Mouse (Mus musculus) midbrain, embryonic 13.5 days (tissue): Measurements from ENCODE around the gene Pes1. TPM values are rescaled to one million over a fixed set of nuclear protein-coding genes. Genes with fewer than 3 reads are reported as not detected.
A peak's percentile ranks its signal among the peaks of the same experiment; 100 is the strongest.

Source experiments
- ATAC-seq: fragments of 200-750 bp; cut with Nextera tagmentation; 2 replicates; pipeline ENCODE4 v1.8.0; 2017; ENCODE audit warnings: mild to moderate bottlenecking, moderate TSS enrichment, moderate library complexity
- H3K27ac ChIP-seq: fragments of 300-500 bp; sonication (generic); 2 replicates; pipeline ENCODE4 v1.5.1; 2015; ENCODE audit warnings: inconsistent platforms, mild to moderate bottlenecking, moderate library complexity
- H3K27me3 ChIP-seq: fragments of 300-500 bp; sonication (generic); 2 replicates; pipeline ENCODE4 v1.6.1; 2015; ENCODE audit warnings: mild to moderate bottlenecking, inconsistent platforms
- H3K36me3 ChIP-seq: fragments of 300-500 bp; sonication (generic); 2 replicates; pipeline ENCODE4 v1.6.1; 2015; ENCODE audit warnings: mild to moderate bottlenecking, inconsistent platforms
- H3K4me1 ChIP-seq: fragments of 300-500 bp; sonication (generic); replicated peaks from 2 replicates; pipeline ENCODE4 v1.6.1; 2015; ENCODE audit warnings: inconsistent platforms
- H3K4me2 ChIP-seq: fragments of 300-500 bp; sonication (generic); replicated peaks from 2 replicates; pipeline ENCODE4 v1.6.1; 2015; ENCODE audit warnings: moderate library complexity, mild to moderate bottlenecking, inconsistent platforms
- H3K4me3 ChIP-seq: fragments of 300-500 bp; sonication (generic); replicated peaks from 2 replicates; pipeline ENCODE4 v1.5.1; 2015; ENCODE audit warnings: mild to moderate bottlenecking, inconsistent platforms
- H3K9ac ChIP-seq: fragments of 300-500 bp; sonication (generic); replicated peaks from 2 replicates; pipeline ENCODE4 v1.6.1; 2015; ENCODE audit warnings: mild to moderate bottlenecking, inconsistent platforms
- H3K9me3 ChIP-seq: fragments of 300-500 bp; sonication (generic); 2 replicates; pipeline ENCODE4 v1.6.1; 2016; ENCODE audit warnings: mild to moderate bottlenecking, inconsistent platforms
- WGBS: fragments of 180-500 bp; shearing (Covaris S2); methylation state at CpG from one replicate; pipeline ENCODE4 v1.1.7; 2015; 5-methylcytosine and 5-hydroxymethylcytosine counted together
- polyA plus RNA-seq: library from polyadenylated mRNA; unstranded; fragments of >200 nt; fragmentation: Nextera tagmentation; extraction: Ambion mirVana; gene quantifications from 2 replicates; pipeline ENCODE4 v1.2.1, GENCODE M21; 2015

The Pes1 gene
- polyA plus RNA-seq = 67.5 and 70.2 TPM in 2 replicates

- peak; percentile 98 for ATAC-seq
- H3K4me2 ChIP-seq = peak within 1 kb of the TSS; percentile 91
- WGBS = under 1% methylated on average over 31 of the region's 31 CpGs
Observed at GRCm38 (mm10) chr11:3963610-3964415, at the start of gene Pes1. Pes1 (plus strand) TSS chr11:3963975.

DNA sequence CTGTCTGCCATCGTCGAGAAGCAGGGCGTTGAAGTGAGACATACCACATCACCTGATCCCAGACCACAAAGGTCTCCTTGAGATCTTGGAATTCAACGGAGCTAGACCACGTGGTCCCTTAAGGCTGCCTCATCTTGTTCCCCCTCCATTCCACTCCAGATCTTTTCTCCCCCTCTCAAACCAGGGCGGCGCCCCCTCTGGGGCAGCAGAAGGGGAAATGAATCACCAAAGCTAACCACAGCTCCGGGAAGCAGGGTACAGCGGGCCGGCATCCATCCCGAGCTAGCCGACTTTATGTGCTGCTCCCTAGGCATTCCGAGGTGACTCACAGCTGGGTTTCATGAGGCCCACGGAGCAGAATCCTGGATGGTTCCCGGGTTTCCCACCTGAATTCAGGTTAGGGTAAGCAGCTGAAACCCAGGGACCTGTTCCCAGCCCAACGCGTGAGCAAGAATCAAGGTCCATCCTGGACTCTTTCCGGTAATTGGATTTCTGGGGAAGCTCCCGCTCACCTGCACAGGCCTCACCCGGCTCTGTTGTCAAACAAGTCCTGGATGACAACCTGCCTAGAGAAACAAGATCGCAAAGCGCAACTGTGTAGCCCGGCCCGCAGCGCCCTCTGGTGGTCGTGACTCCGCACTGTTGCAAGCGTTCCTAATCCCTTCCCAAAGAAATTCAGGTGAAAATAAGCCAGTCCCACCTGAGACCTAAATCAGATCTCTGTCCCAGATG lies 49.5 kb upstream of the Pes1 start, which contains the start of gene Slc35e4:
Gene Slc35e4, minus strand, starts transcription at position 556 of the 732 bp plus-strand sequence.
- no peaks in the 10 kb centered on the region for H3K9me3 ChIP-seq
- WGBS = under 1% methylated on average over 28 of the region's 28 CpGs
- peaks cover 8% of the 10 kb centered on the region; the same call in 1 of the 2 replicates for H3K27me3 ChIP-seq
- H3K36me3 ChIP-seq = no peaks in the 10 kb centered on the region
- peak within 1 kb of the TSS; percentile 89 for H3K4me2 ChIP-seq
- peak within 1 kb of the TSS; percentile 65 for H3K27ac ChIP-seq
- H3K4me3 ChIP-seq = peak within 1 kb of the TSS; percentile 64
- peak within 1 kb of the TSS; percentile 75 for H3K9ac ChIP-seq
- peak; percentile 62 for ATAC-seq
- peaks cover 39% of the 10 kb centered on the region for H3K4me1 ChIP-seq

More at GRCm38 (mm10) chr11:3963610-3964415, at the start of gene Pes1:
- Histone ChIP-seq H3K4me3 (peak within 1 kb of the TSS; percentile 94), H3K9me3 (no peaks in the 10 kb centered on the region), H3K36me3 (peaks cover 9% of the 10 kb centered on the region), H3K4me1 (peaks cover 22% of the 10 kb centered on the region), H3K27me3 (no peaks in the 10 kb centered on the region), H3K27ac (peak within 1 kb of the TSS; percentile 56; the same call in 1 of the 2 replicates), H3K9ac (peak within 1 kb of the TSS; percentile 83)

DNA sequence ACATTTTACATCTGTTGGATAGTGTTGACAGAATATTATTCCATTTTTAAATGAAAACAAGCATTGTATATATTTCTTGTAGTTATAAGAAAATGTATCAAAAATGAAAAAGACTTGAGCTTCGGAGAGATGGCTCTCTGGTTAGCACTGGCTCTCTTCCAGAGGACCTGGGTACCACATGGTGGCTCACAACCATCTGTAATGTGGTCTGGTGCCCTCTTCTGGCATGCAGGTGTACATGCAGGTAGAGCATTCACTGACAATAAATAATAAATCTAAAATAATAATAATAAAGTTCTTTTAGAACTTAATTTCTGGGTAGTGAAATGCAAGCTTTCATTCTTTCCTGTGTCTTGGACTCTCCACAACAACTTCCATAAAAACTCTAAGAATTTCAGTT lies 45.0 kb upstream of the Pes1 start:
- Histone ChIP-seq H3K4me2 (no peak overlapping the region), H3K9ac (no peak overlapping the region), H3K27me3 (peaks cover 3% of the 10 kb centered on the region; the same call in 1 of the 2 replicates), H3K4me3 (no peak overlapping the region), H3K36me3 (peaks cover 9% of the 10 kb centered on the region), H3K27ac (no peak overlapping the region), H3K4me1 (peaks cover 5% of the 10 kb centered on the region; the same call in 1 of the 2 replicates), H3K9me3 (no peaks in the 10 kb centered on the region)
- ATAC-seq = no peak
- WGBS = 68% methylated on average over 1 of the region's 1 CpGs

- H3K27ac ChIP-seq = no peak overlapping the region
- peaks cover 3% of the 10 kb centered on the region; the same call in 1 of the 2 replicates for H3K27me3 ChIP-seq
- H3K9me3 ChIP-seq = no peaks in the 10 kb centered on the region
- H3K9ac ChIP-seq = no peak overlapping the region
- H3K4me2 ChIP-seq = no peak overlapping the region
- no peak overlapping the region for H3K4me3 ChIP-seq
- WGBS = 88% methylated on average over 7 of the region's 7 CpGs
- no peaks in the 10 kb centered on the region for H3K4me1 ChIP-seq
- peaks cover 11% of the 10 kb centered on the region for H3K36me3 ChIP-seq
- no peak for ATAC-seq
Observed at GRCm38 (mm10) chr11:3920476-3920875, 43.3 kb upstream of the Pes1 start.

- no peaks in the 10 kb centered on the region for H3K9me3 ChIP-seq
- no peak overlapping the region for H3K27ac ChIP-seq
- no peak for ATAC-seq
- H3K27me3 ChIP-seq = no peaks in the 10 kb centered on the region
- no peak overlapping the region for H3K9ac ChIP-seq
- no peak overlapping the region for H3K4me3 ChIP-seq
- peaks cover 18% of the 10 kb centered on the region for H3K36me3 ChIP-seq
- H3K4me1 ChIP-seq = no peaks in the 10 kb centered on the region
- no peak overlapping the region for H3K4me2 ChIP-seq
- 29% methylated on average over 8 of the region's 8 CpGs for WGBS
Observed at GRCm38 (mm10) chr11:3921281-3921850, 42.4 kb upstream of the Pes1 start.

DNA sequence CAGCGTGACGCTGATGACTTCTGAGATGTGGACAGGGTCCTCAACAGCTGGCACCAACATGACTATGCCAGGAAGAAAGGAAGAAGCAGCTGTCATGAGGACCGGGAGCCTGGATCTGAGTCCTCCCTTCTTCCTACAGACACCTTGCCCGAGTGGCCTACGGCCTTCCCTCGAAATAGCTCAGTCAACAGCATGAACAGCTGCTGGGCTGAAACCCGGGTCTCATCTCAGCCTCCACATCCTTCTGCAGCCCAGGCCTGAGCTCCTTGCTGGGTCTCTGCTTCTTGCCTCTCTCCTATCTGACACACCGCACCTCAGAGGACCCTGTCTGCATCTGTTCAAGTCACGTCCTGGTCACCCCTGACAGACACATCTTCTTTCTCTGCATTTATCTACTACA lies 41.7 kb upstream of the Pes1 start:
- no peak overlapping the region for H3K4me3 ChIP-seq
- H3K36me3 ChIP-seq = peaks cover 24% of the 10 kb centered on the region
- no peak for ATAC-seq
- H3K9me3 ChIP-seq = no peaks in the 10 kb centered on the region
- WGBS = 96% methylated on average over 9 of the region's 9 CpGs
- H3K4me2 ChIP-seq = no peak overlapping the region
- H3K27me3 ChIP-seq = no peaks in the 10 kb centered on the region
- no peak overlapping the region for H3K9ac ChIP-seq
- H3K4me1 ChIP-seq = no peaks in the 10 kb centered on the region
- no peak overlapping the region for H3K27ac ChIP-seq

DNA sequence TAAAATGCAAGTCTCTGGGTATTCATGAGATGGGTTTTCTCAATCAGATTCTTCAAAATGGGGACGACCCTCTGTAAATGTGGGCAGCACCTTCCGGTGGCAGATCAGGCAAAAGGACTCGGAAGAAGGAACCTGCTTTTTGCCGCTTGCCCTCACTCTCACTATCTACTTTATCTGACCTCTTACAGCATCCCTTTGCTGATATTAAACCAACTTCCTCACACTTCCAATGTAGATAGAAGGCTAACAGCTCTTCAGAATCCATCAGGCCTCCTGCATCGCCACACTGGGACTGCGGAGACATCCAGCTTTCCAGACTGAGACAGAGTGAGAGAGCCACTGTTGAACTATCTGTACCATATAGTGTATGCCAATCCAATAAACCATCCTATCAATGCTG lies 41.0 kb upstream of the Pes1 start:
- Histone ChIP-seq H3K4me3 (no peak overlapping the region), H3K9me3 (no peaks in the 10 kb centered on the region), H3K27ac (no peak overlapping the region), H3K36me3 (peaks cover 24% of the 10 kb centered on the region), H3K4me2 (no peak overlapping the region), H3K27me3 (no peaks in the 10 kb centered on the region), H3K4me1 (no peaks in the 10 kb centered on the region), H3K9ac (no peak overlapping the region)
- 97% methylated on average over 6 of the region's 6 CpGs for WGBS
- no peak for ATAC-seq

- no peak for ATAC-seq
- no peak overlapping the region for H3K4me3 ChIP-seq
- 90% methylated on average over 10 of the region's 10 CpGs for WGBS
- H3K27me3 ChIP-seq = no peaks in the 10 kb centered on the region
- H3K4me1 ChIP-seq = peaks cover 2% of the 10 kb centered on the region
- H3K36me3 ChIP-seq = peaks cover 24% of the 10 kb centered on the region
- no peak overlapping the region for H3K9ac ChIP-seq
- H3K4me2 ChIP-seq = no peak overlapping the region
- no peak overlapping the region for H3K27ac ChIP-seq
- H3K9me3 ChIP-seq = no peaks in the 10 kb centered on the region
Observed at GRCm38 (mm10) chr11:3925916-3926315, 37.9 kb upstream of the Pes1 start.

DNA sequence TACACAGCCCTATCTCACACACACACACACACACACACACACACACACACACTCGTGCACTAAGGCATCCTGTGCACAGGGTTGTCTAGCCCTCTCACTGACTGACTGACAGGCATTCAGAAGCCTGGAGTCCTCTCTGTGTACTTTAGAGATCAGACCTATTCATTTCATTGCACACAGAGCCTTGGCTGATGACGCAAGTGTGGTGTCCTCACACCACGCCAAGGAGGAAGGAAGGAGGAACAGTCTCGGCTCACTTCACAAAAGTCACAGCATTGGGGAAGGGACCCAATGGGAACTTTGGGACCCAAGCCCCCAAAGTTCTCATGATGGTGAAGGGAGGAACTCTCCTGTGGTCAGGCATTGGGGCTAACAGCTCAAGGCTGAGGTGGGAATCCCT lies 33.8 kb upstream of the Pes1 start:
- no peaks in the 10 kb centered on the region for H3K9me3 ChIP-seq
- H3K27me3 ChIP-seq = no peaks in the 10 kb centered on the region
- H3K4me1 ChIP-seq = peaks cover 13% of the 10 kb centered on the region
- no peak overlapping the region for H3K4me2 ChIP-seq
- 0 out of 2 replicates have a peak, but pooled peaks cover 13% of the 10 kb centered on the region for H3K36me3 ChIP-seq
- H3K9ac ChIP-seq = no peak overlapping the region
- no peak for ATAC-seq
- no peak overlapping the region for H3K27ac ChIP-seq
- WGBS = 85% methylated on average over 4 of the region's 4 CpGs
- no peak overlapping the region for H3K4me3 ChIP-seq

DNA sequence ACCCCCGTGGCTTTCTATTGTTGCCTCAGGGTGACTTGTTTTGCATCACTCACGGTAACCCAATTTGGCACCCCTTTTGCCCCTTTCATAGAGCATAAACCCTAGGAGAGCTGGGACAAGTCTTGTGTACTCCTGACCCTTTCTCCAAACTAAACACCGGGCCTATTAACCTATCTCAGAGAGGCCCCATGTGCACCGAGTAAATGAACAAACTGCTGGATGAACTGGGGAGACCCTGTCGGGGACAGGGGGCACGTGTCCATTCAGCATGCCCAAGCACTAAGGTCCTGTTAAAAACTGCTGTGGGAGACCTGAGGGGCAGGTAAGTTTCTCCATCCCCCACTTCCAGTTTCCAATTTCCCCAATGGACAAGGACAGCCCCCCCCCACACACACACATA lies 32.8 kb upstream of the Pes1 start:
- H3K36me3 ChIP-seq = 0 out of 2 replicates have a peak, but pooled peaks cover 9% of the 10 kb centered on the region
- 28% methylated on average over 6 of the region's 6 CpGs for WGBS

DNA sequence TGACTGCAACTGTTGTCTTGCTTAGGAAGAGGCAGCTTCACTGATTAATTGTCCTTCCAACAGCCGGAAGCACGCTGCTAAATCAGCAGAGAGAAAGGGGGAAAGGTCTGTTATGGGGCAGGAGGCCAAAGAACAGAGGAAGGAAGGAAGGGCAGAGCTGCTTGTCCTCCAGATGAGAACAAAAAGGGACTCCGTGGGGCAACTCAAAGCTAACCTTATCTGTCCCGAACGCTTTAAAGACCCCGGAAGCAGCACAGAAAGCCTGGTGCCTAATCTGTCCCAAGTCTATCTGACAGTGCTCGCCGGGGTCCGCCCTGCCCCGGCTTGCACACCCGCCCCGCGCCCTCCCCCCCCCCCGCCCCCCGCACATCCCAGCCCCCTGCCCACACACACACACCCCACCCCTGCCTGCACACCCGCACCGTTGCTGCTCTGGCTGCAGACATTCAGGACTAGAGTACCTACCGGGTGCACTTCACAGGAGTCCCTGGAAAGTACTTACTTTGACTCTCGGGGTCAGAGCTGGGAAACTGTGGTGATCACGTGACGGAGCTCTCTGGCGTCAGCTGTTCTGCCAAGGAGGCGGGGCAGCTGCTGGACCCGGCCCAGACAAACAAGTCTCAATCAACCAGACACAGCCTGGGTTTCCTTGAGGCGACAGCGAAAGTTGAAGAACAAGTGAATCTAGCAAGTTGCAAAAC lies 32.1 kb upstream of the Pes1 start, which contains the start of gene Tcn2:
Gene Tcn2, minus strand, starts transcription at position 649 of the 701 bp plus-strand sequence.
- Histone ChIP-seq H3K27me3 (no peaks in the 10 kb centered on the region), H3K27ac (no peak within 1 kb of the TSS), H3K9me3 (no peaks in the 10 kb centered on the region), H3K9ac (peak within 1 kb of the TSS; percentile 66), H3K4me3 (peak within 1 kb of the TSS; percentile 48), H3K36me3 (0 out of 2 replicates have a peak, but pooled peaks cover 3% of the 10 kb centered on the region), H3K4me2 (peak within 1 kb of the TSS; percentile 76), H3K4me1 (peaks cover 13% of the 10 kb centered on the region)
- ATAC-seq = peak; percentile 83
- WGBS = 0% methylated on average over 17 of the region's 26 CpGs

More for the DNA sequence above, 32.8 kb upstream of the Pes1 start:
- ATAC-seq = no peak
- peak overlapping the region; percentile 76 for H3K4me2 ChIP-seq
- H3K4me3 ChIP-seq = peak overlapping the region; percentile 48
- peaks cover 13% of the 10 kb centered on the region for H3K4me1 ChIP-seq
- no peaks in the 10 kb centered on the region for H3K27me3 ChIP-seq
- 0 out of 2 replicates have a peak overlapping the region, but pooled peaks have one; percentile 66 for H3K9ac ChIP-seq
- no peaks in the 10 kb centered on the region for H3K9me3 ChIP-seq
- H3K27ac ChIP-seq = no peak overlapping the region
